Mouse (Mus musculus) CH12.LX (cell line): Measurements from ENCODE around the gene Muc13.
A peak's percentile ranks its signal among the peaks of the same experiment; 100 is the strongest.

Experiments used
- CTCF ChIP-seq, 2 experiments: IDR thresholded peaks in 1 of 2; conservative IDR thresholded peaks in 1 of 2; 2 replicates each; pipeline ENCODE4 v1.5.1; 2011 to 2012; ENCODE audit warnings: low read depth in 2 of 2, low read length in 2 of 2, improper control_type of control experiment in 1 of 2, inconsistent platforms in 1 of 2, mild to moderate bottlenecking in 1 of 2, moderate library complexity in 1 of 2
- EP300 ChIP-seq: IDR thresholded peaks from 2 replicates; pipeline ENCODE4 v1.6.1; 2011; ENCODE audit warnings: low read length, improper control_type of control experiment
- ETS1 ChIP-seq: conservative IDR thresholded peaks from 2 replicates; pipeline ENCODE4 v1.6.1; 2012; ENCODE audit warnings: low read depth, mild to moderate bottlenecking, inconsistent platforms, low read length, improper control_type of control experiment, moderate library complexity
- IRF4 ChIP-seq: IDR thresholded peaks from 2 replicates; pipeline ENCODE4 v1.6.1; 2014; ENCODE audit warnings: low read depth, mild to moderate bottlenecking, inconsistent platforms, low read length, improper control_type of control experiment
- MAZ ChIP-seq: IDR thresholded peaks from 2 replicates; pipeline ENCODE4 v1.6.1; 2012; ENCODE audit warnings: low read depth, mild to moderate bottlenecking, inconsistent platforms, low read length, improper control_type of control experiment, moderate library complexity
- MEF2A ChIP-seq: IDR thresholded peaks from 2 replicates; pipeline ENCODE4 v1.6.1; 2014; ENCODE audit warnings: low read depth, mild to moderate bottlenecking, inconsistent platforms, low read length, improper control_type of control experiment, borderline replicate concordance
- NRF1 ChIP-seq: IDR thresholded peaks from 2 replicates; pipeline ENCODE4 v1.6.1; 2014; ENCODE audit warnings: low read depth, mild to moderate bottlenecking, inconsistent platforms, low read length, improper control_type of control experiment, moderate library complexity
- POLR2A ChIP-seq: IDR thresholded peaks from 2 replicates; pipeline ENCODE4 v1.6.1; 2011; ENCODE audit warnings: low read depth, mild to moderate bottlenecking, improper control_type of control experiment, low read length
- POLR2AphosphoS2 ChIP-seq: IDR thresholded peaks from 2 replicates; pipeline ENCODE4 v1.6.1; 2011; ENCODE audit warnings: low read depth, low read length, improper control_type of control experiment
- RAD21 ChIP-seq: IDR thresholded peaks from 2 replicates; pipeline ENCODE4 v1.6.1; 2011; ENCODE audit warnings: low read depth, mild to moderate bottlenecking, low read length, improper control_type of control experiment, moderate library complexity
- SIN3A ChIP-seq: IDR thresholded peaks from 2 replicates; pipeline ENCODE4 v1.6.1; 2012; ENCODE audit warnings: low read length, improper control_type of control experiment, inconsistent platforms
- TCF12 ChIP-seq: IDR thresholded peaks from 2 replicates; pipeline ENCODE4 v1.6.1; 2014; ENCODE audit warnings: low read depth, mild to moderate bottlenecking, inconsistent platforms, low read length, improper control_type of control experiment
- ZNF384 ChIP-seq: IDR thresholded peaks from 2 replicates; pipeline ENCODE4 v1.6.1; 2012; ENCODE audit warnings: low read depth, low read length, improper control_type of control experiment, inconsistent platforms

GRCm38 (mm10) chr16:33820269-33821178, 26.7 kb downstream of the Muc13 start:
- TF ChIP-seq EP300 (no peak), CTCF (conservative IDR thresholded peaks at IDR 0.05 in 1 of 2, IDR thresholded peaks at IDR 0.05 in 1 of 2; ENCODE audit: low read depth in 2 of 2, low read length in 2 of 2) (peak; percentile 83 to 99), TCF12 (no peak), POLR2AphosphoS2 (no peak), POLR2A (no peak), ETS1 (no peak), SIN3A (0 out of 2 replicates have a peak, but pooled peaks have one; percentile 15), NRF1 (no peak), MEF2A (no peak), RAD21 (peak; percentile 100), ZNF384 (peak; percentile 93), MAZ (no peak), IRF4 (peak; percentile 67)
